Mouse (Mus musculus): ENCODE measurements around the gene Olfr872. TPM values are rescaled to one million over a fixed set of nuclear protein-coding genes. Genes with fewer than 3 reads are reported as not detected.
"Not testable (repeated sequence)": the region's sequence is repeated elsewhere in the genome, so short reads cannot be mapped to it uniquely, and the experiment has no call there.

Olfr872 gene
- polyA plus RNA-seq, 1 experiment from 2014 or later, result not detected

DNA sequence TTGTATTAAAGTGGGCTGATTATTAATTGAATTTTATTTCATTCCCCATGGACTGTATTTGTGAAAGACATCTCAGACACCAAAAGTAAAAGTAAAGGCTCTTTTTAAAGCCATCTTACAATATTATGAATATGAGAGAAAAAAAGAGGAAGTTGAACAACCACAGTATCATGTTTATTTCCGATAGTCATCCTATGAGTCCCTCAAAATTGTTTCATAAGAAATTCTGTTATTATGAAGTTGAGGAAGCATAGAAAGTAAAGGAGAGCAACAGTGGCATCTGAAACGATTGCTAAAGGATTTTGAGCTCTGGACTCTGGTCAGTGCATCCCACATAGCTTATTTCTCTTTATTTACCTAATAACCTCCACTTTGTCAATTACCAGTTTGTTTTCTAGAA lies 459 bp downstream of the Olfr872 start:
- no peak overlapping the region for H3K4me2 ChIP-seq (replicated peaks; ENCODE audit: low read depth)
- no peak overlapping the region for H3K4me3 ChIP-seq (ENCODE audit: low read depth, low read length)
- no peaks in the 10 kb centered on the region for H3K9me3 ChIP-seq (ENCODE audit: control insufficient read depth, low read length)
- DNase-seq (ENCODE audit: low spot score) (no peak), ATAC-seq (ENCODE audit: low FRiP score, low TSS enrichment) (no peak)
- no peaks in the 10 kb centered on the region for H3K27me3 ChIP-seq (ENCODE audit: control insufficient read depth, insufficient read depth, low read length)
- no peak for TF ChIP-seq EP300 (optimal IDR thresholded peaks at IDR 0.05)
- no peak for TF ChIP-seq CTCF (IDR thresholded peaks at IDR 0.05; ENCODE audit: low read depth)
- no peaks in the 10 kb centered on the region for H3K36me3 ChIP-seq (ENCODE audit: control insufficient read depth, insufficient read depth, low read length)
- no peak overlapping the region for H3K9ac ChIP-seq (ENCODE audit: low read length)
- H3K27ac ChIP-seq (replicated peaks), result no peak overlapping the region
- WGBS, result 72% methylated on average over 2 of the region's 2 CpGs
- no peaks in the 10 kb centered on the region for H3K4me1 ChIP-seq (replicated peaks; ENCODE audit: control insufficient read depth, insufficient read depth)

GRCm38 (mm10) chr9:20282051-20282450 lies 45.1 kb downstream of the Olfr872 start, which contains the start of gene Olfr39:
Gene Olfr39, plus strand, starts transcription at chr9:20282351.
- ATAC-seq (ENCODE audit: low FRiP score, low TSS enrichment) (no peak), DNase-seq (ENCODE audit: low spot score) (no peak)
- H3K27me3 ChIP-seq (ENCODE audit: control insufficient read depth, insufficient read depth, low read length), result no peaks in the 10 kb centered on the region
- H3K4me2 ChIP-seq (replicated peaks; ENCODE audit: low read depth), result no peak within 1 kb of the TSS
- no peak within 1 kb of the TSS for H3K9ac ChIP-seq (ENCODE audit: low read length)
- H3K9me3 ChIP-seq (ENCODE audit: control insufficient read depth, low read length), result no peaks in the 10 kb centered on the region
- H3K27ac ChIP-seq (replicated peaks), result no peak within 1 kb of the TSS
- H3K4me1 ChIP-seq (replicated peaks; ENCODE audit: control insufficient read depth, insufficient read depth), result no peaks in the 10 kb centered on the region
- H3K36me3 ChIP-seq (ENCODE audit: control insufficient read depth, insufficient read depth, low read length), result no peaks in the 10 kb centered on the region
- TF ChIP-seq CTCF (IDR thresholded peaks at IDR 0.05; ENCODE audit: low read depth), result no peak
- no peak for TF ChIP-seq EP300 (optimal IDR thresholded peaks at IDR 0.05)
- 74% methylated on average over 1 of the region's 1 CpGs for WGBS
- H3K4me3 ChIP-seq (ENCODE audit: low read depth, low read length), result no peak within 1 kb of the TSS

DNA sequence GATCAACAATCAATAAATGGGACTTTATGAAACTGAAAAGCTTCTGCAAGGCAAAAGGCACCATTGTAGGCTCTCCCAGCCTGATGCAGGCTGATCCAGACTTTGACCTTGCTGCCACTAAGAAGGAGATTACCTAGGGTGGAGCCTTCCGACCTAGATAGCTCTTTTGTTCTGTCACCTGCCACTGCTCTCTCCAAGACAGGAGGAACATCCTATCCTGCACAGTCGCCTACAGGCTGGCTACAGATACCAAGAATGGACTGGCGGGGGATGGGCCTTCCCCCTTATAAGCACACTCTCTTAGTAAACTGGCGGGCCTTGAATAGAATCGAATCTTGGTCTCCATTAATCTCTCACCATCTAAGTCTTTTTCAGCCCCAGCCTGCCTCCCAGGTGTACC lies 58.6 kb downstream of the Olfr872 start:
- not testable (repeated sequence) for H3K9me3 ChIP-seq (ENCODE audit: control insufficient read depth, low read length); DNase-seq (ENCODE audit: low spot score); H3K36me3 ChIP-seq (ENCODE audit: control insufficient read depth, insufficient read depth, low read length); H3K4me2 ChIP-seq (replicated peaks; ENCODE audit: low read depth); H3K4me3 ChIP-seq (ENCODE audit: low read depth, low read length); H3K27ac ChIP-seq (replicated peaks); H3K27me3 ChIP-seq (ENCODE audit: control insufficient read depth, insufficient read depth, low read length); H3K9ac ChIP-seq (ENCODE audit: low read length); H3K4me1 ChIP-seq (replicated peaks; ENCODE audit: control insufficient read depth, insufficient read depth); ATAC-seq (ENCODE audit: low FRiP score, low TSS enrichment)
- WGBS, result 72% methylated on average over 5 of the region's 5 CpGs

- H3K27ac ChIP-seq (replicated peaks), result no peak within 1 kb of the TSS
- no peaks in the 10 kb centered on the region for H3K4me1 ChIP-seq (replicated peaks; ENCODE audit: control insufficient read depth, insufficient read depth)
- no peak within 1 kb of the TSS for H3K4me2 ChIP-seq (replicated peaks; ENCODE audit: low read depth)
- DNase-seq (ENCODE audit: low spot score) (no peak), ATAC-seq (ENCODE audit: low FRiP score, low TSS enrichment) (no peak)
- H3K9ac ChIP-seq (ENCODE audit: low read length), result no peak within 1 kb of the TSS
- H3K36me3 ChIP-seq (ENCODE audit: control insufficient read depth, insufficient read depth, low read length), result no peaks in the 10 kb centered on the region
- no peak within 1 kb of the TSS for H3K4me3 ChIP-seq (ENCODE audit: low read depth, low read length)
- no peak for TF ChIP-seq CTCF (IDR thresholded peaks at IDR 0.05; ENCODE audit: low read depth)
- no peak for TF ChIP-seq EP300 (optimal IDR thresholded peaks at IDR 0.05)
- WGBS, result 83% methylated on average over 1 of the region's 1 CpGs
- H3K27me3 ChIP-seq (ENCODE audit: control insufficient read depth, insufficient read depth, low read length), result no peaks in the 10 kb centered on the region
- H3K9me3 ChIP-seq (ENCODE audit: control insufficient read depth, low read length), result no peaks in the 10 kb centered on the region
Observed at GRCm38 (mm10) chr9:20298232-20298631, 61.3 kb downstream of the Olfr872 start, which contains the start of gene Olfr873. Gene Olfr873, plus strand, starts transcription at chr9:20298532.

Other genes starting within 250 kb of the Olfr872 start
- not detected in 2 replicates for gene Olfr866, start 209.1 kb upstream of the Olfr872 start, polyA plus RNA-seq (2015; fragmentation: Nextera tagmentation; extraction: Ambion mirVana)
- not detected in 2 replicates for gene Olfr867, start 179.6 kb upstream of the Olfr872 start, polyA plus RNA-seq (2015; fragmentation: Nextera tagmentation; extraction: Ambion mirVana)
- gene Olfr868, start 138.5 kb upstream of the Olfr872 start, polyA plus RNA-seq (2015; fragmentation: Nextera tagmentation; extraction: Ambion mirVana), result not detected in 2 replicates
- 0.11 TPM in 1 of 2 replicates, not detected in the other for gene Olfr869, start 108.1 kb upstream of the Olfr872 start, polyA plus RNA-seq (2015; fragmentation: Nextera tagmentation; extraction: Ambion mirVana)
- gene Olfr870, start 63.1 kb upstream of the Olfr872 start, polyA plus RNA-seq (2015; fragmentation: Nextera tagmentation; extraction: Ambion mirVana), result not detected in 2 replicates
- not detected in 2 replicates for gene Olfr871, start 24.9 kb upstream of the Olfr872 start, polyA plus RNA-seq (2015; fragmentation: Nextera tagmentation; extraction: Ambion mirVana)
- gene Olfr39, start 45.2 kb downstream of the Olfr872 start, polyA plus RNA-seq (2015; fragmentation: Nextera tagmentation; extraction: Ambion mirVana), result 0.05 TPM in 1 of 2 replicates, not detected in the other
- not detected in 2 replicates for gene Olfr873, start 61.4 kb downstream of the Olfr872 start, polyA plus RNA-seq (2015; fragmentation: Nextera tagmentation; extraction: Ambion mirVana)
- not detected in 2 replicates for gene Olfr18, start 99.0 kb downstream of the Olfr872 start, polyA plus RNA-seq (2015; fragmentation: Nextera tagmentation; extraction: Ambion mirVana)
- gene Zfp560, start 148.1 kb downstream of the Olfr872 start, polyA plus RNA-seq (2015; fragmentation: Nextera tagmentation; extraction: Ambion mirVana), result 39.0 and 39.1 TPM in 2 replicates
- gene Zfp26, start 223.0 kb downstream of the Olfr872 start, polyA plus RNA-seq (2015; fragmentation: Nextera tagmentation; extraction: Ambion mirVana), result 7.0 and 7.9 TPM in 2 replicates